Mouse (Mus musculus) thymus, postnatal 0 days (tissue): ENCODE data around the gene Tpst1. TPM values are rescaled to one million over a fixed set of nuclear protein-coding genes. Genes with fewer than 3 reads are reported as not detected.

ENCODE experiments used
- DNase-seq: peaks from one replicate; pipeline ENCODE4 v3.0.0-alpha.2; 2015; ENCODE audit warnings: low spot score
- polyA plus RNA-seq: library from polyadenylated mRNA; unstranded; fragments of >200 nt; fragmentation: Nextera tagmentation; extraction: Ambion mirVana; gene quantifications from 2 replicates; pipeline ENCODE4 v1.2.1, GENCODE M21; 2015

The Tpst1 gene
- polyA plus RNA-seq, 1 experiment from 2014 or later = 25.7 TPM

GRCm38 (mm10) chr5:130142041-130142440 is 68.9 kb downstream of the Tpst1 start:
- no peak for DNase-seq

GRCm38 (mm10) chr5:130143101-130143500 is 70.0 kb downstream of the Tpst1 start:
- no peak for DNase-seq

GRCm38 (mm10) chr5:130143977-130144333 is 70.8 kb downstream of the Tpst1 start:
- peak; percentile 52 for DNase-seq

- peak; percentile 94 for DNase-seq
Observed at GRCm38 (mm10) chr5:130144334-130145312, 71.5 kb downstream of the Tpst1 start, which contains the start of gene Kctd7. Gene Kctd7 (plus strand): TSS chr5:130144861.

GRCm38 (mm10) chr5:130145961-130146360 is 72.8 kb downstream of the Tpst1 start:
- no peak for DNase-seq

- DNase-seq = no peak
Observed at GRCm38 (mm10) chr5:130149726-130150310, 76.7 kb downstream of the Tpst1 start.

- no peak for DNase-seq
Observed at GRCm38 (mm10) chr5:130154286-130154685, 81.2 kb downstream of the Tpst1 start.

- no peak for DNase-seq
Observed at GRCm38 (mm10) chr5:130158545-130158944, 85.4 kb downstream of the Tpst1 start.

- no peak for DNase-seq
Observed at GRCm38 (mm10) chr5:130159761-130160201, 86.7 kb downstream of the Tpst1 start.

GRCm38 (mm10) chr5:130163670-130164069 is 90.5 kb downstream of the Tpst1 start:
- peak; percentile 69 for DNase-seq

GRCm38 (mm10) chr5:130165213-130165612 is 92.1 kb downstream of the Tpst1 start:
- no peak for DNase-seq

- DNase-seq = no peak
Observed at GRCm38 (mm10) chr5:130169109-130169508, 96.0 kb downstream of the Tpst1 start.

GRCm38 (mm10) chr5:130170666-130171422 is 97.7 kb downstream of the Tpst1 start:
- DNase-seq = no peak

- DNase-seq = peak; percentile 88
Observed at GRCm38 (mm10) chr5:130171423-130171954, 98.4 kb downstream of the Tpst1 start, which contains the start of gene Rabgef1. Gene Rabgef1 (plus strand): TSS chr5:130171798.

- DNase-seq = peak; percentile 38
Observed at GRCm38 (mm10) chr5:130171956-130172601, 99.0 kb downstream of the Tpst1 start.

GRCm38 (mm10) chr5:130173012-130173411 is 99.9 kb downstream of the Tpst1 start:
- DNase-seq = no peak

- no peak for DNase-seq
Observed at GRCm38 (mm10) chr5:130177871-130178270, 104.7 kb downstream of the Tpst1 start.

GRCm38 (mm10) chr5:130180362-130180761 is 107.2 kb downstream of the Tpst1 start:
- no peak for DNase-seq

- DNase-seq = no peak
Observed at GRCm38 (mm10) chr5:130181740-130182540, 108.8 kb downstream of the Tpst1 start.

GRCm38 (mm10) chr5:130182541-130182821 is 109.4 kb downstream of the Tpst1 start:
- DNase-seq = no peak
